Mouse (Mus musculus) ES-Bruce4 (cell line): ENCODE measurements at regions not wholly inside any gene's neighbourhood (a gene's known extent, or its start where the extent isn't known, plus 50 kb on each side); places are given as distances from the start of the nearest gene placed in this dataset.

Experiments
- CTCF ChIP-seq: IDR thresholded peaks from one replicate; pipeline ENCODE4 v1.8.1; 2011; ENCODE audit warnings: low read depth, low read length
- POLR2A ChIP-seq: IDR thresholded peaks from one replicate; pipeline ENCODE4 v1.8.1; 2011; ENCODE audit warnings: low read length; ENCODE audit not compliant: insufficient read depth

DNA sequence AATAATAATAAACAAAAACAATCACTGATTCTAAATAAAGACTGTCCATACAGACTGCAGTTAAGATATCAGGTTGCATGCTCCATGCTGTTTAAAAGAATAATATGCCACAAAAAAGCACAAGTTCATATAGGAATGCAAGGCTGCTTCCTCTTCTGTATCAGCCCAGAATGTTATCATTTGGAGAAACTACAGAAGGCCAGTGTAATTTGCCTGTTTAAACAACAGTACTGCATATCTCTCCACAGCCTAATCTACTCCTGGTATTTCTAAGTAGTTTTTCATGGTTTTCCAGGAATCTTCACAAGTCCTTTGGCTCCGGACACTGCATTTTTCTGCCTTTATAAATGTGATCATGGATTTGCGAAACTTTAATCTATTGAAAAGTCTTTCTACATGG is 111.9 kb upstream of the Cpeb2 start:
- TF ChIP-seq POLR2A (no peak), CTCF (no peak)
